Mouse (Mus musculus): Measurements from ENCODE around the gene Reln.

Gene Reln

GRCm38 (mm10) chr5:22208311-22209021, 136.0 kb downstream of the Reln start:
- DNase-seq: no peak

GRCm38 (mm10) chr5:22197926-22198325, 146.6 kb downstream of the Reln start:
- no peak for DNase-seq

- DNase-seq: no peak
These were observed 147.6 kb downstream of the Reln start for GRCm38 (mm10) chr5:22196891-22197290.

GRCm38 (mm10) chr5:22196476-22196875, 148.0 kb downstream of the Reln start:
- DNase-seq: no peak

- DNase-seq: no peak
These were observed 149.1 kb downstream of the Reln start for GRCm38 (mm10) chr5:22195352-22195941.

GRCm38 (mm10) chr5:22191784-22192183, 152.7 kb downstream of the Reln start:
- DNase-seq: no peak

GRCm38 (mm10) chr5:22190333-22190732, 154.2 kb downstream of the Reln start:
- DNase-seq: no peak

DNA sequence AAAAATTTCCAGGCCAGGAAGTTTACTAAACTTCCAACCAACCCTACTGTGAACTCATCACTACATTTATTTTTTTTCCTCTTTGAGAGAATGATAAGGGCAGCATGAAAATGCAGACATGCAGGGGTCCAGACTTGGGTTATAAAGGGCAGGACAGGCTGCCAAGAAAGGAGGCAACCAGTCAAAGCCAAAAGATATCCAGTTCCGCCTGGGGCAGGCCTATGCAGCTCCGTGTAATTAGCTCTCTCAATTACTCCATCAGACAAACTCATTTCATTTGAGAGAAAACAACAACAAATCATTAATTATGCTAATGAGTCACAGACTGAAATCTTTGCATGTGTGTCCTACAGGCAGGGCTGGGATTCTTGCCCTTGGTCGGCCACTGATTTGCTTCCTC, 156.9 kb downstream of the Reln start:
- DNase-seq: no peak

DNA sequence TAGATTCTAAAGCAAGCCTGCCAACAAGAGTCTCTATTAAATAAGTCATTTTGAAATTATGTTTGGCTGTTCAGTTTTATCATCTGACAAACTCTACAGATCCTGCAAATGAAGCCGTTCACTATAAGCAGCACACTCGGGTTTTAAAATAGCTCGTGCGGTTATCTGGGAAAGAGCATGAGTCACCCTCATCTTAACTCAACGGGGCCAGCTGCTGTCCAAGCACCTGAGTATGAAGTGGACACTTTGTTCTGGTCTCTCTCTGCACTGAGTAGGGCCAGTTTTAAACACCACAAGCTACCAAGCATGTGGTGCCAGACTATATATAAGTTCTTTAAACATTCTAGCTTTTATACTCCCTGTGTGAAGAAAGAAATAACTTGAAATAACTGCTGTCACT, 168.0 kb downstream of the Reln start:
- DNase-seq: no peak

- peak; percentile 34 for DNase-seq
These were observed 173.2 kb downstream of the Reln start for GRCm38 (mm10) chr5:22171336-22171735.

- DNase-seq: peak; percentile 17
These were observed 180.2 kb downstream of the Reln start for GRCm38 (mm10) chr5:22164060-22164934.

GRCm38 (mm10) chr5:22160935-22161334, 183.6 kb downstream of the Reln start:
- DNase-seq: peak; percentile 1

DNA sequence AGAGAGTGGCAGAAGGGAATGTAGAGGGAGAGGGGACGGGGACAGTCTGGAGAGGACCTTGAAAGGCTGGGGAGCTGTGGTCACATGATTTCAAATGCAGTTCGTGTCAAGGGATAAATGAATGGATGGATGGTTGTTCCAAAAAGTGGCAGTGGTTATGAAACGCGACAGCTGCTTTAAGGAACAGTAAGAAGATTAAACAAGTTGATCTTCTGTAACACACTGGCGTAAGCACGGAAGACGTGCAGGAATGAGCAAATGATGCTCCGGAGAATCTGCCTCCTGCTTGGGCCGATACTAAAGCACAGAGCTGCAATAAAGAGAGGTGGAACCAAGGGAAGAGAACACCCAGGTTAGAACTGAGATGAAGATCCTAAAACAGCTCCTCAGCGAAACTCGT, 185.7 kb downstream of the Reln start:
- peak; percentile 5 for DNase-seq

GRCm38 (mm10) chr5:22153601-22154000, 190.9 kb downstream of the Reln start:
- DNase-seq: peak; percentile 92

DNA sequence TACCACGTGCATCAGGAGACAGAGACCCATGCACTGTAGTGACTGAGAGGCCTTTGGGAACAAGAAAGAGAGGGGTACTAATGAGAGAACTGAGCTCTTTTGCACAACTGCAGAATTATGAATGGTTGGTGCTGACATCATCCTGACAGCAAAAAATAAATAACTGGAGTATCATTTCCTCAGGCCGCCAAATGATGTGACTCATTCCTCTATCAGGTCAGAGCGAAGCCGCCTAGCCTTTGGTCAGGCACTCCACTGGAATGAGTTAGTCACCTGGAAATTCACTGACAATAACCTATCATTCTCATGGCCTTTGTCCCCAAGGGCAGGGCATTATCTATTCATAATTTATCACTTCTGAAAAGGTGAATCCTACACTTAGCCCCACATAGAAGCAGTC, 202.7 kb downstream of the Reln start:
- DNase-seq: no peak

DNA sequence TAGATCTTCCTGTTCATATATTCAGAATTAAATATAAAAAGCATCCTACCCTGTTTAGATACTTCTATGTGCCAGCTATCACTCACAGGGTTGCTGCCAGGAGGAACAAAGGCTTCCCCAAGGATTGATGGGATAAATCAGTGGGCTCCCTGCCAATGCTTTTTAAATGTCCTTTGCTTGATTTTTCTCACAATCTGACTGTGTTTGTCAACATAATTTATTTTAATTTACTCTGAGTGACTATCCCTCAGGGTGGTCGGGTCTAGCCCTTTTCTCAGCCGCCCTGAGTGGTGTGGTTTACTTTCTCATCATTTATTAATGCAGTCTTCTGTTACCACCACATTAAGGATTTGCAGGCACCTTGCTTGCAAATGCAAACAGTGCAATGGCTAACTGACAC, 205.5 kb downstream of the Reln start:
- no peak for DNase-seq

- no peak for DNase-seq
These were observed 210.1 kb downstream of the Reln start for GRCm38 (mm10) chr5:22134402-22134801.

DNA sequence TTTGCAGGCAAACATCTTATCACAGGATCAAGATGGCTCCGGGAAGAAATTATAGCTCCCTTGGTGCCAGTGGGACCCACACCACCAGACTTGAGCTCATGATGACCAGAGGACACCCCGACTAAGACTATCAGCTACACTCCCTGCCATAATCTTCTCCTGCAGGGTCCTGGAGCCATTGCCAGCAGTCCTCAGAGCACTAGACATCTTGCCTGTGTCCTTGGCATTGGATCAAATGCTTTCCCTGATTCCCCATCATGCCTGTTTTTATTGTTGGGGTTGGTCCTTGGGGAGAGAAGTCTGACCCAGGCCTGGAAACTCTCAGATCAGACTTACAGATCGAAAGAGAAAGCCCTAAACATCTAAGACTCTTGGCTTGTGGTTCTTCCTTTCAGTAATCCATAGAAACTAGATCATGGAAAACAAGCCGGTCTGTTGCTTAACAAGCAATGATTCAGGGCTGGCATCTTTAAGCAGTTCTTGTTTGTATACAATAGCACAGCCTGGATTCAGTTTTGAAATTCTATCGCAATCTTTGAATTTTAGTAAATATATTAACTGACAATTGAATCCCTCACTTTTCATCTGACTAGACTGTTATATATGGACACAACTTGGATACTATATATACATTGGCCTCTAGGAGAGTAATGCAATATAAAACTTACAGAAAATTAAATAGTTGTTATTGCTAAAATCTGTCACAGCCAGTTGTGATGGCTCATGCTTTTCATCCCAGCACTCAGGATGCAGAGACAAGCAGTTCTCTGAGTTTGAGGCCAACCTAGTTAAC, 212.6 kb downstream of the Reln start:
- peak; percentile 69 for DNase-seq

- peak; percentile 89 for DNase-seq
These were observed 216.9 kb downstream of the Reln start for GRCm38 (mm10) chr5:22127583-22127982.

- DNase-seq: peak; percentile 76
These were observed 225.2 kb downstream of the Reln start for GRCm38 (mm10) chr5:22119296-22119695.

- peak; percentile 83 for DNase-seq
These were observed 226.0 kb downstream of the Reln start for GRCm38 (mm10) chr5:22118456-22118855.

GRCm38 (mm10) chr5:22116922-22117321, 227.6 kb downstream of the Reln start:
- DNase-seq: no peak
